Mouse (Mus musculus) ES-Bruce4 (cell line): ENCODE measurements at regions not wholly inside any gene's neighbourhood (a gene's known extent, or its start where the extent isn't known, plus 50 kb on each side); places are given as distances from the start of the nearest gene placed in this dataset.

Experiments
- CTCF ChIP-seq: IDR thresholded peaks from one replicate; pipeline ENCODE4 v1.8.1; 2011; ENCODE audit warnings: low read depth, low read length
- POLR2A ChIP-seq: IDR thresholded peaks from one replicate; pipeline ENCODE4 v1.8.1; 2011; ENCODE audit warnings: low read length; ENCODE audit not compliant: insufficient read depth

GRCm38 (mm10) chr9:98726638-98727037 is 115.7 kb upstream of the Prr23a1 start:
- TF ChIP-seq CTCF (no peak), POLR2A (no peak)
